Mouse (Mus musculus) erythroblast, embryonic 14.5 days (primary cell): ENCODE data around the gene Notum.

Source experiments
- GATA1 ChIP-seq: IDR thresholded peaks from 2 replicates; pipeline ENCODE4 v1.6.1; 2012; ENCODE audit warnings: low read length, inconsistent platforms, mixed read lengths
- TAL1 ChIP-seq: IDR thresholded peaks from 3 replicates; pipeline ENCODE4 v1.6.1; 2012; ENCODE audit warnings: low read length, inconsistent platforms, mixed read lengths

- no peak for TF ChIP-seq GATA1
- no peak for TF ChIP-seq TAL1
Observed at GRCm38 (mm10) chr11:120618619-120619535, 42.1 kb downstream of the Notum start.
